Mouse (Mus musculus): ENCODE results near the gene Cd274. TPM values are rescaled to one million over a fixed set of nuclear protein-coding genes. Genes with fewer than 3 reads are reported as not detected.

Cd274 gene
- polyA plus RNA-seq, 1 experiment, result 0.25 TPM

DNA sequence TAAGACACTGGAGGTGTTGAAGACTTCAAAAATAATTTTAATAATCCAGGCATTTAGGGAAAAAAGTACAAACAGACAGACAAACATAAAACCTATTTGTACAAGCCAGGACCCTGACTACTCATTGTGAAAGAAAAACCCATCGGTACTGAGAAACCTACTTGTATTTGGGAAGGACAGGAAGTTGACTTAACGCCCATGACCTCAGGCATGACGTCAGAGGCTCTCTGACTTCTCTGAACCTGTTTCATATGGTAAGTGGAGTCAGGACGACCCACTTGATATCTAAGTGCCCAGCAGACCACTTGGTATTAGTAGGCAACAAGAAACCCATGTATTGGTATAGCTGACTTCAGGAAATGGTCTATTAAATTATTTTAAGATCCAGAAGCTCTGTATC lies 24.0 kb downstream of the Cd274 start:
- Histone ChIP-seq H3K36me3 (ENCODE audit: control insufficient read depth, insufficient read depth) (no peaks in the 10 kb centered on the region), H3K79me2 (ENCODE audit: control insufficient read depth, insufficient read depth) (no peaks in the 10 kb centered on the region), H3K4me2 (ENCODE audit: low read depth) (no peak overlapping the region), H3ac (ENCODE audit: control insufficient read depth, insufficient read length) (no peak overlapping the region), H3K27me3 (ENCODE audit: control insufficient read depth, insufficient read depth, insufficient read length) (no peaks in the 10 kb centered on the region), H3K4me3 (no peak overlapping the region)
- TF ChIP-seq CEBPB (IDR thresholded peaks at IDR 0.05; ENCODE audit: insufficient read depth, poor library complexity, severe bottlenecking), result no peak
- no peak for TF ChIP-seq MAX (IDR thresholded peaks at IDR 0.05; ENCODE audit: low read depth)
- no peak for TF ChIP-seq MYOG (IDR thresholded peaks at IDR 0.05; ENCODE audit: control insufficient read depth in 1 of 3, insufficient read depth in 1 of 3, insufficient read length in 2 of 3, low read depth in 2 of 3)

DNA sequence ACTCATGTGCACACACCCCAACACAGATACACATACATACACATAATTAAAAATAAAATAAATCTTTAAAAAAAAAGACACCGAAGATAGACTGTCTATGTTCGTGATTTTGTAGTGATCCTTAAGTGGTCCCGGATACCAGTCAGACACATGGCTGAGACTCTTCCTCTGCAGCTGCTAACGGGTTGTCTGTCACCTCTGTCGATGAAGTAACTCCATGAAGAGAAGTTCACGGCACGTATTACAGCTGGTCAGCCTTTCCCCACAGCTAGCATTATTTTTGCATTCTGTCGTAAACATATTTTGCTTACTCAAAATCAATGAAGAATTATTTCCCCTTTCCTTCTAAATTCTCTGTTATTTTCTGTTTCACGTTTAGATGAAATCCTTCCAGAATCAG lies 26.1 kb downstream of the Cd274 start:
- H3K4me2 ChIP-seq (ENCODE audit: low read depth), result no peak overlapping the region
- no peak overlapping the region for H3ac ChIP-seq (ENCODE audit: control insufficient read depth, insufficient read length)
- no peaks in the 10 kb centered on the region for H3K27me3 ChIP-seq (ENCODE audit: control insufficient read depth, insufficient read depth, insufficient read length)
- H3K79me2 ChIP-seq (ENCODE audit: control insufficient read depth, insufficient read depth), result no peaks in the 10 kb centered on the region
- H3K36me3 ChIP-seq (ENCODE audit: control insufficient read depth, insufficient read depth), result no peaks in the 10 kb centered on the region
- TF ChIP-seq SRF (IDR thresholded peaks at IDR 0.05; ENCODE audit: control insufficient read depth, insufficient read length, low read depth) (no peak), POLR2A (IDR thresholded peaks at IDR 0.05; ENCODE audit: insufficient read length, low read depth) (no peak), TCF3 (IDR thresholded peaks at IDR 0.05; ENCODE audit: insufficient read length, low read depth) (no peak), E2F4 (IDR thresholded peaks at IDR 0.05; ENCODE audit: insufficient read depth) (no peak), MYOG (IDR thresholded peaks at IDR 0.05; ENCODE audit: control insufficient read depth in 1 of 3, insufficient read depth in 1 of 3, insufficient read length in 2 of 3, low read depth in 2 of 3) (no peak), POLR2AphosphoS2 (IDR thresholded peaks at IDR 0.05; ENCODE audit: insufficient read length, low read depth) (no peak), MYOD1 (IDR thresholded peaks at IDR 0.05; ENCODE audit: control insufficient read depth in 1 of 3, insufficient read length in 2 of 3, low read depth in 2 of 3) (no peak), REST (IDR thresholded peaks at IDR 0.05; ENCODE audit: insufficient read depth, insufficient read length) (no peak), USF1 (IDR thresholded peaks at IDR 0.05; ENCODE audit: low read depth) (no peak)
- no peak overlapping the region for H3K4me3 ChIP-seq

DNA sequence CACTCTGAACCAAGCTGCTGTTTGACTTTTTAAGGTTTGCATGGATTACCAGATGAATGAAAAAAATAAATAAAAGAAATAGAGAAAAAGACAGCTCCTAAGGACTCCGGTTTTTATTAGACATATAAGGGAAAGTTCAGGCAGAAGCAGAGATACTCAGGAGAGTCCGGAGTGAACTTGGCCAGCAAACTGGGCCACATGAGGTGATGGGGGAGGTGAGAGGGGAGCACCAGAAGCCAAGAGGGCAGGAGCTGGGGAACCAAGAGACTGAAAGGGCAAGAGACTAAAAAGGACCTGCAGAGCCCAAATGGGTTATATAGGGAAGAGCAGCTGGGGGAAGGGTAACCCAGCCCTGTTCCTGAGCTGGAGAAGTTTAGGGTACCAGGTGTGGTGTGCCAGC lies 27.5 kb downstream of the Cd274 start:
- Histone ChIP-seq H3K79me2 (ENCODE audit: control insufficient read depth, insufficient read depth) (no peaks in the 10 kb centered on the region), H3ac (ENCODE audit: control insufficient read depth, insufficient read length) (no peak overlapping the region), H3K4me2 (ENCODE audit: low read depth) (no peak overlapping the region), H3K4me3 (no peak overlapping the region), H3K27me3 (ENCODE audit: control insufficient read depth, insufficient read depth, insufficient read length) (no peaks in the 10 kb centered on the region), H3K36me3 (ENCODE audit: control insufficient read depth, insufficient read depth) (no peaks in the 10 kb centered on the region)
- no peak for TF ChIP-seq MAX (IDR thresholded peaks at IDR 0.05; ENCODE audit: low read depth)
- TF ChIP-seq SRF (IDR thresholded peaks at IDR 0.05; ENCODE audit: control insufficient read depth, insufficient read length, low read depth), result no peak
- no peak for TF ChIP-seq MYOG (IDR thresholded peaks at IDR 0.05; ENCODE audit: control insufficient read depth in 1 of 3, insufficient read depth in 1 of 3, insufficient read length in 2 of 3, low read depth in 2 of 3)
- TF ChIP-seq E2F4 (IDR thresholded peaks at IDR 0.05; ENCODE audit: insufficient read depth), result no peak
- TF ChIP-seq POLR2A (IDR thresholded peaks at IDR 0.05; ENCODE audit: insufficient read length, low read depth), result no peak
- no peak for TF ChIP-seq TCF3 (IDR thresholded peaks at IDR 0.05; ENCODE audit: insufficient read length, low read depth)
- TF ChIP-seq POLR2AphosphoS2 (IDR thresholded peaks at IDR 0.05; ENCODE audit: insufficient read length, low read depth), result no peak
- TF ChIP-seq USF1 (IDR thresholded peaks at IDR 0.05; ENCODE audit: low read depth), result no peak
- TF ChIP-seq MYOD1 (IDR thresholded peaks at IDR 0.05; ENCODE audit: control insufficient read depth in 1 of 3, insufficient read length in 2 of 3, low read depth in 2 of 3), result no peak
- no peak for TF ChIP-seq CEBPB (IDR thresholded peaks at IDR 0.05; ENCODE audit: insufficient read depth, poor library complexity, severe bottlenecking)
- TF ChIP-seq REST (IDR thresholded peaks at IDR 0.05; ENCODE audit: insufficient read depth, insufficient read length), result no peak
- TF ChIP-seq TCF12 (IDR thresholded peaks at IDR 0.05; ENCODE audit: insufficient read depth, poor library complexity, severe bottlenecking), result no peak

DNA sequence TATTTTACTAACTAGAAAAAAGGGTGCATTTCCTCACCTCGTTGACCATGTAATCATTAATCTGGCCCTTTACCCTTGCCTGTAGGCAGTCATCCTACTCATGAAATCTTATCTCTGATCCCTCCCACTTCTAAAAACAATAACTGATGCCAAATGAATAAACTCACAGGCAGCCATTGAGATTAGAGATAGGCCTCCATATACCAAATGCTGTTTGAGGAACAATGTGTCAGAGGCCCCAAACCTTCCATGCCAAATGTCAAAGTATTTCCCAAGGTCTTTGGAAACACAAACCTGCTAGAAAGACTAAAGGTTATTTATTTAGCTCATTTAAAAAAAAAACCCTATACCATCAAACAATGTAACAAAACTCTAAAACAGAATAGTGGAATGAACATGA lies 29.1 kb downstream of the Cd274 start:
- Histone ChIP-seq H3ac (ENCODE audit: control insufficient read depth, insufficient read length) (no peak overlapping the region), H3K79me2 (ENCODE audit: control insufficient read depth, insufficient read depth) (no peaks in the 10 kb centered on the region), H3K27me3 (ENCODE audit: control insufficient read depth, insufficient read depth, insufficient read length) (no peaks in the 10 kb centered on the region), H3K36me3 (ENCODE audit: control insufficient read depth, insufficient read depth) (no peaks in the 10 kb centered on the region), H3K4me3 (no peak overlapping the region), H3K4me2 (ENCODE audit: low read depth) (no peak overlapping the region)
- no peak for TF ChIP-seq TCF12 (IDR thresholded peaks at IDR 0.05; ENCODE audit: insufficient read depth, poor library complexity, severe bottlenecking)
- no peak for TF ChIP-seq POLR2AphosphoS2 (IDR thresholded peaks at IDR 0.05; ENCODE audit: insufficient read length, low read depth)
- no peak for TF ChIP-seq USF1 (IDR thresholded peaks at IDR 0.05; ENCODE audit: low read depth)
- TF ChIP-seq MYOD1 (IDR thresholded peaks at IDR 0.05; ENCODE audit: control insufficient read depth in 1 of 3, insufficient read length in 2 of 3, low read depth in 2 of 3), result no peak
- no peak for TF ChIP-seq REST (IDR thresholded peaks at IDR 0.05; ENCODE audit: insufficient read depth, insufficient read length)
- TF ChIP-seq CEBPB (IDR thresholded peaks at IDR 0.05; ENCODE audit: insufficient read depth, poor library complexity, severe bottlenecking), result no peak
- TF ChIP-seq TCF3 (IDR thresholded peaks at IDR 0.05; ENCODE audit: insufficient read length, low read depth), result no peak
- TF ChIP-seq MYOG (IDR thresholded peaks at IDR 0.05; ENCODE audit: control insufficient read depth in 1 of 3, insufficient read depth in 1 of 3, insufficient read length in 2 of 3, low read depth in 2 of 3), result no peak
- TF ChIP-seq E2F4 (IDR thresholded peaks at IDR 0.05; ENCODE audit: insufficient read depth), result no peak

DNA sequence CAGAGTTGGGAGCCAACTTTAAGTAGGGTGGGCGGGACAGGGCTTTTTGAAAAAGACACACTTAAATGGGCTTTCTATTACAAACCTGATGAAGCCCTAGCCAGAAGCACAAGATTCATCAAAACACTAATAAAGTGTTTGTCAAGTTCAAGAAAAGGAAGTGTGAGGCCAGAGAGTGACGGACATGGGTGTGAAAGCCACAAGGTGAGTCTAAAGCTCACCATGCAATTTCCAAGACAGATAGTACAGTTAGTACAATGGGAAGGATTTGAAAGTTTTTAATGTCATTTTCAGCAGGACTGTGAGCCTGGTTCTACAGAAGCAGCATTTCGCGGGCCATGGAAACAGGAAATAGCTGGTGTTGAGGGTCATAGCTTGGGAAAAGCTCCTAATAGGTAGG lies 32.5 kb downstream of the Cd274 start:
- Histone ChIP-seq H3K4me2 (ENCODE audit: low read depth) (no peak overlapping the region), H3K79me2 (ENCODE audit: control insufficient read depth, insufficient read depth) (no peaks in the 10 kb centered on the region), H3ac (ENCODE audit: control insufficient read depth, insufficient read length) (no peak overlapping the region), H3K27me3 (ENCODE audit: control insufficient read depth, insufficient read depth, insufficient read length) (no peaks in the 10 kb centered on the region), H3K36me3 (ENCODE audit: control insufficient read depth, insufficient read depth) (no peaks in the 10 kb centered on the region), H3K4me3 (no peak overlapping the region)
- no peak for TF ChIP-seq USF1 (IDR thresholded peaks at IDR 0.05; ENCODE audit: low read depth)
- no peak for TF ChIP-seq MYOD1 (IDR thresholded peaks at IDR 0.05; ENCODE audit: control insufficient read depth in 1 of 3, insufficient read length in 2 of 3, low read depth in 2 of 3)
- TF ChIP-seq CEBPB (IDR thresholded peaks at IDR 0.05; ENCODE audit: insufficient read depth, poor library complexity, severe bottlenecking), result no peak
- TF ChIP-seq SRF (IDR thresholded peaks at IDR 0.05; ENCODE audit: control insufficient read depth, insufficient read length, low read depth), result no peak
- no peak for TF ChIP-seq POLR2AphosphoS2 (IDR thresholded peaks at IDR 0.05; ENCODE audit: insufficient read length, low read depth)
- no peak for TF ChIP-seq POLR2A (IDR thresholded peaks at IDR 0.05; ENCODE audit: insufficient read length, low read depth)
- TF ChIP-seq TCF12 (IDR thresholded peaks at IDR 0.05; ENCODE audit: insufficient read depth, poor library complexity, severe bottlenecking), result no peak
- TF ChIP-seq MYOG (IDR thresholded peaks at IDR 0.05; ENCODE audit: control insufficient read depth in 1 of 3, insufficient read depth in 1 of 3, insufficient read length in 2 of 3, low read depth in 2 of 3), result no peak
- no peak for TF ChIP-seq REST (IDR thresholded peaks at IDR 0.05; ENCODE audit: insufficient read depth, insufficient read length)
- no peak for TF ChIP-seq TCF3 (IDR thresholded peaks at IDR 0.05; ENCODE audit: insufficient read length, low read depth)
- no peak for TF ChIP-seq E2F4 (IDR thresholded peaks at IDR 0.05; ENCODE audit: insufficient read depth)
- no peak for TF ChIP-seq MAX (IDR thresholded peaks at IDR 0.05; ENCODE audit: low read depth)
